Mouse (Mus musculus): Measurements from ENCODE around the gene 1500011B03Rik.

DNA sequence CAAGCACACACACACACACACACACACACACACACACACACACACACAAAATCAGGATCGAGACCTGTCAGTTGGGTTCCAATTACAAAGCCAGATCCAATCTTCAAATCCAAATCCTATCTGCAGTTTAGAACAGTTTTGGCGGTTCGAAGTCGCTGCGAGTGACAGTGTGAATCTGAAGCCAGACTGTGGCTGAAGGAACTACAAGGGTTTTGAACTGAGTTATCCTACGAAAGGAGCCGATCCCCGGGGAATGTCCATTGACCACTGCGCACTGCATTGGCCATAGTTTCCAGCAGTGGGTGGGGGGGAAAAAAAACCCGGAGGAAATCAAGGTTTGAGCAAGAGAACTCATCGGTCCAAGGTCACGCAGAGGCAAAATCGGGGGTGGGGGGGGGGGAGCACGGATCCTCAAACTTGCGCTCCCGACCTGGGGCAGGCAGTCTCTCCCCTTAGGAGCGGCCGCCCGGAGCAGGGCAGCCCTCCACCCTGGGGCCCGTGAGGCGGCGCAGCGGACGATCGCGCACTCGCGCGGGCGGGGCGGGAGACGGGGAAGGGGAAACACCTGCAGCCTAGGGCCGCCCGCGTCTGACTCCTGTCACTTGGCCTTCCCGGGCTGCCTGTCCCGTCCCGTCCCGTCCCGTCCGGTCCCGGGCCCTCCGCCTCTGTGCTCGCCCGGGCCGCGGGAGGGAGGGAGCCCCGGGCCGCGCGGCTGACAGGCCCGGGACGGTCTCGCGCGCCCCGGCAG, 50.6 kb downstream of the 1500011B03Rik start:
- no peak for TF ChIP-seq CTCF (IDR thresholded peaks at IDR 0.05; ENCODE audit: low read depth, low read length)
- no peak for TF ChIP-seq GATA1 (IDR thresholded peaks at IDR 0.05; ENCODE audit: borderline replicate concordance, low read length)

All from G1E (cell line).